Mouse (Mus musculus): ENCODE data around the gene Myrip.
A peak's percentile ranks its signal among the peaks of the same experiment; 100 is the strongest.

The Myrip gene

GRCm38 (mm10) chr9:120481644-120482043 is 180.3 kb downstream of the Myrip start:
- no peak for DNase-seq

- no peak for DNase-seq
Measured at GRCm38 (mm10) chr9:120482382-120482781, 181.1 kb downstream of the Myrip start.

GRCm38 (mm10) chr9:120483101-120483500 is 181.8 kb downstream of the Myrip start:
- DNase-seq: no peak

- no peak for DNase-seq
Measured at GRCm38 (mm10) chr9:120487076-120487475, 185.8 kb downstream of the Myrip start.

- DNase-seq: no peak
Measured at GRCm38 (mm10) chr9:120491509-120491908, 190.2 kb downstream of the Myrip start.

- no peak for DNase-seq
Measured at GRCm38 (mm10) chr9:120492010-120492399, 190.7 kb downstream of the Myrip start, which contains the start of gene Eif1b. Gene Eif1b, plus strand, starts transcription at chr9:120492232.

GRCm38 (mm10) chr9:120492400-120493351 is 191.4 kb downstream of the Myrip start:
- DNase-seq: peak; percentile 84 to 90

GRCm38 (mm10) chr9:120493781-120494180 is 192.5 kb downstream of the Myrip start:
- DNase-seq: no peak

GRCm38 (mm10) chr9:120496691-120497090 is 195.4 kb downstream of the Myrip start:
- DNase-seq: peak; percentile 35 to 78

- no peak for DNase-seq
Measured at GRCm38 (mm10) chr9:120497983-120498382, 196.7 kb downstream of the Myrip start.

GRCm38 (mm10) chr9:120501191-120501902 is 200.0 kb downstream of the Myrip start:
- no peak for DNase-seq

GRCm38 (mm10) chr9:120502013-120502412 is 200.7 kb downstream of the Myrip start:
- peak in 1 of 2 experiments; percentile 80 for DNase-seq

GRCm38 (mm10) chr9:120504423-120504822 is 203.1 kb downstream of the Myrip start:
- no peak for DNase-seq

- DNase-seq: peak in 1 of 2 experiments; percentile 50
Measured at GRCm38 (mm10) chr9:120511781-120512180, 210.5 kb downstream of the Myrip start.

- DNase-seq: no peak
Measured at GRCm38 (mm10) chr9:120516720-120517119, 215.4 kb downstream of the Myrip start.

- no peak for DNase-seq
Measured at GRCm38 (mm10) chr9:120518946-120519345, 217.6 kb downstream of the Myrip start.

GRCm38 (mm10) chr9:120519469-120520125 is 218.3 kb downstream of the Myrip start:
- no peak for DNase-seq

GRCm38 (mm10) chr9:120521161-120521560 is 219.8 kb downstream of the Myrip start:
- no peak for DNase-seq
